Mouse (Mus musculus): ENCODE data around the gene Dennd5b.
"Not testable (repeated sequence)": the region's sequence is repeated elsewhere in the genome, so short reads cannot be mapped to it uniquely, and the experiment has no call there.

Gene Dennd5b

DNA sequence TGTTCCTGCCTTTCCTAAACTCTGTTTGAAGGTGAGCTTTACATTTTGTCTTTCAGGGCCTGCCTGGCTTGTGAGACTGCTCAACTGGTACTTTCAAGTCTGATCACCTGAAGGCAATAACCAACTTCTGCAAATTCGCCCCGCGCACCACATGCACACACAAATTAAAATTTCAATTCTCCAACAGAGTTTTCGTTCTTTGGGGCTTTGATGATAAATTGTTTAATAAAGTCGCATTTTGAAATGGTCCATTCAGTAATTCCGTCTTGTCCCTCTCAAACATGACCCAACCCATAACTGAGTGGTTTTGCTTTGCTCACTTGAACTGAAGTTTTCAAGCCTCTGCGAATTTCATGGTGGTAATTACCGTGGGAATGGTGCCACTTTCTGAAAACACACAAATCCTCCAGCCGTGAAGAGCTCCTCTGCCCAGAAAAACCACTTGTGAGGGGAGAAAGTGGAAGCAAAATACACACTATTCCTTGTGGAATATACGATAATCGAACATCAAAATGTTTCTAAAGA lies 154.5 kb downstream of the Dennd5b start:
- DNase-seq (ENCODE audit: low read depth, low spot score): no peak

DNA sequence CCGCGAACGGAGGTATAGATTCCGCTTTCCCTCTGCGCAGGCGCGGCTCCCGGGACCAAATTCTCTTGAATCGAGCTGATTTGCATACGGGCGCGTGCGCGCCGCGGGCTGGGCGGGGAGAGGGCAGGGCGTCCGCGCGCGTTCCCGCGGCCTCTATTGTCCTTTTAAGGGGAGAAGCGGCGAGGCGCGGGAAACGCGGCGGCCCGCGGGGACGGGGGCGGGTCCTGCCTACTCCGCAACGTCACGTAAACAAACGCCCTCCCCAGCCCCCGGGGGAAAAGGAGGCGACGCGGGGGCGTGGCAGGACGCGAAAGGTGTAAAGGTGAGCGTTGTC lies 155.1 kb downstream of the Dennd5b start, which contains the start of gene Sinhcaf:
Sinhcaf (minus strand) TSS at position 59 of the 334 bp plus-strand sequence.
- DNase-seq (ENCODE audit: low read depth, low spot score): peak; percentile 85

- no peak for DNase-seq (ENCODE audit: low read depth, low spot score)
Measured at GRCm38 (mm10) chr6:148945509-148946408, 155.7 kb downstream of the Dennd5b start.

DNA sequence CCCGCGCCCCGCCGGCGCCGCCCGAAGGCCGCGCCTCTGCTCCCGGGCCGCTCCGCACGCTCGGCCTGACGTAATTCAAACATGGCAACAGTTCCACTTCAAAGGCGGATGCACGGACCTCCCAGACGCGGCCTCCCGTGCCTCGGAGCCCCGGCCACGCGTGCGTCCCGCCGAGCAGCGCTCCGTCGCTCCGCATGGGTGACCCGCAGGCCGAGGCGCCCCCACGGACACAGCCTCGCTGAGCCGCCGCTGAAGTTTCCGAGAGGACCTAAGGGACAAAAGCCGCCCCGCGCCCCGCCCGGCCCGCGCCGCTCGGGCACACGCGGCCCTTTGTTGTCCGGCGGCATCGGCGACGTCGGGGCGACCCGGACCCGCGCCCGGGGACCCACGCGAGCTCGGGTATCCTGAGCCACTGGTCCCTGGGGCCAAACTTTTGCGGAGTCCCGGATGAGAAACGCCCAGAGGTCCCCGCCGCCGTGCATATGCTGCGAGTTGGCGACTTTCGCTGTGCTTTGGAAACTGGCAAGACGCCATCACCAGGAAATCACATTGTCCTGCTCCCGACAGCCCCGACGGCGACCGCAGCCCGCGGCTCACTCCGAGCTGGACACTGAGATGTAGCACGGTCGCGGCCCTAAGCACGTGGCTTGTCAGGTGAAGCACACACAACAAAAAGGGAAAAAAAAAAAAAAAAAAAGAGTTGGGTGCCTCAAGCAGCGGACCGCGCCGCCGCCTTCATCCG lies 156.5 kb downstream of the Dennd5b start:
- no peak for DNase-seq (ENCODE audit: low read depth, low spot score)

- no peak for DNase-seq (ENCODE audit: low read depth, low spot score)
Measured at GRCm38 (mm10) chr6:148944344-148944766, 157.1 kb downstream of the Dennd5b start.

DNA sequence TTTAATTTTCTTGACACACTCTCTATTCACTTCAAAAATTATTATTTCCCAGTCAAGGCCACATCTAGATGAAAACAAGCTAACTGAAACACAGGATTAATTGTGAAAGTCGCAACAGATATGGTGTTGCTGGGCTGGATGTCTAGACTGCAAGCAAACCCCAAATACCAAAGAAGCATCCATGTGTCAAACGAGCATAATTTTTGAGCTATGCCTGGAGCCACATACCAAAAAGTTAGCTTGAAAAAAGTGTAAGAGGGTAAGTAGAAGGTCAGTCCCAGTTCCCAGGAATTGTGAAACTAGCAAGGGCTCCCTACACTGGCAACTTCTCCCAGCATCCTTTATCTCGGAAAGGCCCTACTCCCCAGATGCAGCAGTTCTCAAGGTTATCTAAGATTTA lies 157.8 kb downstream of the Dennd5b start:
- no peak for DNase-seq (ENCODE audit: low read depth, low spot score)

GRCm38 (mm10) chr6:148942406-148942805 lies 159.1 kb downstream of the Dennd5b start:
- DNase-seq (ENCODE audit: low read depth, low spot score): no peak

GRCm38 (mm10) chr6:148941880-148942279 lies 159.6 kb downstream of the Dennd5b start:
- no peak for DNase-seq (ENCODE audit: low read depth, low spot score)

GRCm38 (mm10) chr6:148940383-148940782 lies 161.1 kb downstream of the Dennd5b start:
- not testable (repeated sequence) for DNase-seq (ENCODE audit: low read depth, low spot score)
